27 mouse cellular contexts compared by ENCODE assay signal in the genomic region with DNA sequence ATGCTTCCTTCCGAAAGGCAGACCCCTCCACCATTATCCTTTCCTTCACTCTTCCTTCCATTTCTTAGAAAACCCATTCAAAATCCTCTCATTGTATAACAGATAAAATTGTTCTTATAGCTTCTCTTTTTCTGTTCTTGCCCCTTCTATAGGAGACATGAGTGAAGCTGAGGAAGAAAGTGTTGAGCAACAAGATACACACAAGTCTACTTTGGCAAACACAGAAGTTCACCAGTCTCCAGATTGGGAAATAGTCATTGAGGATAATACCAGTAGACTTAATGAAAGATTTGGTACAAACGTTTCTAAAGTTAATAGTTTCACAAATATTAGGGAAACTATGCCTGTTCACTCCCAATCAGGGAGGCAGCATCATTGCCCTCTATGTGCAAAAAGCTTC. TPM values are rescaled to one million over a fixed set of nuclear protein-coding genes. Genes with fewer than 3 reads are reported as not detected.
"Had no signal": no experiment of that assay in that cellular context is flagged by ENCODE, and none has a peak within 500 bp of the region (broad histone marks: within the 10 kb centered on the region; RNA-seq: fewer than 3 reads in every experiment).

No protein-coding gene starts in this region.

- H3K27ac ChIP-seq: liver, embryonic 13.5 days; liver, embryonic 15.5 days; lung, embryonic 15.5 days; midbrain, embryonic 12.5 days; neural tube, embryonic 13.5 days; neural tube, embryonic 15.5 days had no signal

- H3K4me3 ChIP-seq: liver, embryonic 13.5 days; liver, embryonic 15.5 days; lung, embryonic 15.5 days; midbrain, embryonic 12.5 days; myocyte; neural tube, embryonic 13.5 days; neural tube, embryonic 15.5 days had no signal

- H3K9me3 ChIP-seq: liver, embryonic 13.5 days; liver, embryonic 15.5 days; lung, embryonic 15.5 days; midbrain, embryonic 12.5 days; neural tube, embryonic 13.5 days; neural tube, embryonic 15.5 days had no signal

- H3K27me3 ChIP-seq: liver, embryonic 13.5 days; liver, embryonic 15.5 days; lung, embryonic 15.5 days; midbrain, embryonic 12.5 days; neural tube, embryonic 13.5 days; neural tube, embryonic 15.5 days had no signal

- H3K9ac ChIP-seq: liver, embryonic 13.5 days; liver, embryonic 15.5 days; liver, postnatal 0 days; lung, embryonic 15.5 days; midbrain, embryonic 12.5 days; neural tube, embryonic 13.5 days; neural tube, embryonic 15.5 days had no signal

- H3K4me2 ChIP-seq: liver, embryonic 13.5 days; liver, embryonic 15.5 days; lung, embryonic 15.5 days; midbrain, embryonic 12.5 days; neural tube, embryonic 13.5 days; neural tube, embryonic 15.5 days had no signal

- ATAC-seq: liver, postnatal 0 days; lung, postnatal 0 days; midbrain, embryonic 16.5 days had no signal

- H3K4me1 ChIP-seq: liver, embryonic 13.5 days; liver, embryonic 15.5 days; lung, embryonic 15.5 days; midbrain, embryonic 12.5 days; neural tube, embryonic 13.5 days; neural tube, embryonic 15.5 days had no signal

- DNase-seq: liver, embryonic 13.5 days; liver, postnatal 0 days; lung, adult 2 months; lung, postnatal 4 days; midbrain, embryonic 14.5 days; retina, postnatal 1 day; right cerebral cortex, adult 18-20 months; right cerebral cortex, postnatal 25 days; right cerebral cortex, postnatal 4 days; spleen, adult 18-20 months; thymus, adult 18-20 months; thymus, postnatal 14 days; thymus, postnatal 36 days had no signal

RNA-seq across cellular contexts. Expression of gene Olfr986, which starts 30.0 kb away (rescaled TPM):
- total RNA-seq: megakaryocyte-erythroid progenitor cell, adult 5-6 weeks had no signal
- polyA plus RNA-seq: liver, embryonic 13.5 days; liver, embryonic 15.5 days; liver, postnatal 0 days; lung, adult 2 months; lung, embryonic 15.5 days; lung, postnatal 0 days; midbrain, embryonic 12.5 days; midbrain, embryonic 14.5 days; midbrain, embryonic 16.5 days; myocyte; neural tube, embryonic 11.5 days; neural tube, embryonic 13.5 days; small intestine, adult 2 months; stomach, embryonic 14.5 days; stomach, embryonic 16.5 days; thymus, postnatal 0 days had no signal

RNA-seq across cellular contexts. Expression of gene Scn3b, which starts 58.3 kb away (rescaled TPM):
- total RNA-seq: megakaryocyte-erythroid progenitor cell, adult 5-6 weeks had no signal
